Mouse (Mus musculus) MEL (cell line): ENCODE measurements around the gene Lix1.

Experiments
- CHD2 ChIP-seq: IDR thresholded peaks from 2 replicates; pipeline ENCODE4 v1.6.1; 2011; ENCODE audit warnings: low read length, improper control_type of control experiment
- CTCF ChIP-seq, 3 experiments: IDR thresholded peaks in 2 of 3; conservative IDR thresholded peaks in 1 of 3; 2 replicates each; pipeline ENCODE4 v1.5.1; 2011 to 2012; ENCODE audit warnings: low read length in 3 of 3, low read depth in 2 of 3, mild to moderate bottlenecking in 2 of 3, improper control_type of control experiment in 1 of 3, inconsistent platforms in 1 of 3, mixed read lengths in 1 of 3, moderate library complexity in 1 of 3; ENCODE audit not compliant: control insufficient read depth in 1 of 3, insufficient read depth in 1 of 3, poor library complexity in 1 of 3, severe bottlenecking in 1 of 3
- ELF1 ChIP-seq: IDR thresholded peaks from 2 replicates; pipeline ENCODE4 v1.6.1; 2014; ENCODE audit warnings: low read depth, mild to moderate bottlenecking, inconsistent platforms, low read length, improper control_type of control experiment, moderate library complexity
- EP300 ChIP-seq, 2 experiments: IDR thresholded peaks; 2 replicates each; pipeline ENCODE4 v1.6.1; 2011; ENCODE audit warnings: improper control_type of control experiment in 2 of 2, low read length in 2 of 2, low read depth in 1 of 2, mild to moderate bottlenecking in 1 of 2
- HCFC1 ChIP-seq: IDR thresholded peaks from 2 replicates; pipeline ENCODE4 v1.6.1; 2012; ENCODE audit warnings: low read depth, mild to moderate bottlenecking, inconsistent platforms, low read length, improper control_type of control experiment, moderate library complexity
- KAT2A ChIP-seq: conservative IDR thresholded peaks from 2 replicates; pipeline ENCODE4 v1.6.1; 2012; ENCODE audit warnings: low read depth, low read length, improper control_type of control experiment, inconsistent platforms
- MAFK ChIP-seq: IDR thresholded peaks from 2 replicates; pipeline ENCODE4 v1.6.1; 2011; ENCODE audit warnings: low read depth, mild to moderate bottlenecking, low read length, improper control_type of control experiment, borderline replicate concordance
- MYC ChIP-seq: IDR thresholded peaks from 2 replicates; pipeline ENCODE4 v1.6.1; 2011; ENCODE audit warnings: low read depth, mild to moderate bottlenecking, low read length, improper control_type of control experiment, moderate library complexity
- NELFE ChIP-seq: IDR thresholded peaks from 2 replicates; pipeline ENCODE4 v1.6.1; 2011; ENCODE audit warnings: low read depth, low read length, improper control_type of control experiment
- POLR2A ChIP-seq, 2 experiments: IDR thresholded peaks; 2 replicates each; pipeline ENCODE4 v1.6.1; 2011 to 2012; ENCODE audit warnings: low read length in 2 of 2, mild to moderate bottlenecking in 2 of 2, control low read depth in 1 of 2, improper control_type of control experiment in 1 of 2, low read depth in 1 of 2, moderate library complexity in 1 of 2; ENCODE audit not compliant: control insufficient read depth in 1 of 2, insufficient read depth in 1 of 2, poor library complexity in 1 of 2
- RAD21 ChIP-seq: IDR thresholded peaks from 2 replicates; pipeline ENCODE4 v1.6.1; 2011; ENCODE audit warnings: mild to moderate bottlenecking, low read depth, low read length, improper control_type of control experiment
- TBP ChIP-seq: IDR thresholded peaks from 2 replicates; pipeline ENCODE4 v1.8.0; 2011; ENCODE audit warnings: low read depth, low read length, improper control_type of control experiment
- TCF12 ChIP-seq: IDR thresholded peaks from 2 replicates; pipeline ENCODE4 v1.6.1; 2014; ENCODE audit warnings: low read depth, mild to moderate bottlenecking, inconsistent platforms, low read length, improper control_type of control experiment, moderate library complexity
- USF1 ChIP-seq: IDR thresholded peaks from 2 replicates; pipeline ENCODE4 v1.6.1; 2014; ENCODE audit warnings: low read depth, mild to moderate bottlenecking, inconsistent platforms, low read length, improper control_type of control experiment, moderate library complexity

DNA sequence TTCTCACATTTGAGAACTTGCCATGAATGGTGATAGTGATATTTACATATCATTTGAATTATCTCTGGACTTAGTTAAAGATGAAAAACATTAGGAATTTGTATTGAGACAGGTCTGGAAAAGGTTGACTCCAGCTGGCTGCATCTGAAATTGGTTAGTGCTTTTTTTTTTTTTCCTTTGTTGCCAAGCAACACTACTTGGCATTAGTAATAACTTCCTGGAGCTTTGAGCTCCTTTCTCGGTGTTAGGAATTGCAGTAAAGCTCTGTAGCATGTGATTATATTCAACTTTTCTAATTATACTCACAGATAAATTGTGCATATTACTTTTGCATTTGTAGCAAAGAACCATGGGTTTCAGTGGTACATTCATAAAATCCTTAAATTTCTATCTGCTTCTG, 96.4 kb downstream of the Lix1 start:
- TF ChIP-seq MYC (no peak), CTCF (IDR thresholded peaks at IDR 0.05 in 2 of 3, conservative IDR thresholded peaks at IDR 0.05 in 1 of 3; ENCODE audit: control insufficient read depth in 1 of 3, insufficient read depth in 1 of 3, low read depth in 2 of 3, low read length in 3 of 3, poor library complexity in 1 of 3, severe bottlenecking in 1 of 3) (no peak), MAFK (no peak), TBP (no peak), POLR2A (IDR thresholded peaks at IDR 0.05; ENCODE audit: control insufficient read depth in 1 of 2, insufficient read depth in 1 of 2, low read depth in 1 of 2, low read length in 2 of 2, poor library complexity in 1 of 2) (no peak), KAT2A (no peak), EP300 (IDR thresholded peaks at IDR 0.05; ENCODE audit: low read depth in 1 of 2, low read length in 2 of 2) (no peak), NELFE (no peak), USF1 (no peak), ELF1 (no peak), CHD2 (no peak), HCFC1 (no peak), RAD21 (no peak), TCF12 (no peak)
